Mouse (Mus musculus): ENCODE measurements at regions not wholly inside any gene's neighbourhood (a gene's known extent, or its start where the extent isn't known, plus 50 kb on each side); places are given as distances from the start of the nearest gene placed in this dataset.

DNA sequence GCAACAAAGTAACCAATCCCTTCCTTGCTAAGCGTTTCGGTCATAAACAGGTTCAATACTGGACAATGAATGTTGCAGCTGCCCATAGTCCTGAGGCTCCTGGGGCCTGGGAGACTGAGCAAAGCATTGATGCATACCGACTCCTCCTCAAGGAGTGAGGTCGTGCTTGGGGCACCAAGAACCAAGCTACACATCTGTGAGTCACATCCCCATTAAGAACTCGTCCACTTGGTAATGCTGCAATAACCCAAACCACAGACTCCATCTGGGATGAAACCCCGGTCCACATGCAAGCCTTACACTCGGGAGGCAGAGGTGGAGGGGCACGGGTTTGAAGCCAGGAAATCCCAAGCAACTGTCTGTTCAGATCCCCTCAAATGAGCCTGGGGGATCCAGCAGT is 85.3 kb upstream of the Ctnnb1 start:
- no peaks in the 10 kb centered on the region for H3K27me3 ChIP-seq
- no peak overlapping the region for H3K4me2 ChIP-seq (replicated peaks)
- no peaks in the 10 kb centered on the region for H3K36me3 ChIP-seq
- ATAC-seq (replicated peaks): no peak
- no peak overlapping the region for H3K27ac ChIP-seq (replicated peaks)
- no peaks in the 10 kb centered on the region for H3K9me3 ChIP-seq
- no peak overlapping the region for H3K9ac ChIP-seq (replicated peaks)
- H3K4me3 ChIP-seq: no peak overlapping the region
- WGBS: 81% methylated on average over 8 of the region's 8 CpGs
- H3K4me1 ChIP-seq: no peaks in the 10 kb centered on the region

DNA sequence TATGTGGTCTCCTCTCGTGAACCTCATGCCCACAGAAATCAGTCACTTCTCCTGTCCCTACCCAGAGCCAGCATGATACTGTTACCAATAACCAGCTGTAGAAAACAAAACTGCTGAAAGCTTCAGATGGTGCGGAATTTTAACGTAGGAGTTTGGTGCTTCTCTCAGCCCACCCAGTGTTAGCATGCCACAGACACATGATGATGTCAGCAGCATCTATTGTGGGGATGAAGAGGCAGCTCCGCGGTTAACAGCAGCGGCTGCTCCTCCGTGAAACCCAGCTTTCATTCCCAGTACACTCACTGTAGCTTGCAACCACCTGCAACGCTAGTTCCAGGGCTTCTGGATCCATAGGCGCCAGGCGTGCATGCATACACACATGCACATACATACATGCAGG is 83.5 kb upstream of the Ctnnb1 start:
- WGBS: 66% methylated on average over 10 of the region's 10 CpGs

DNA sequence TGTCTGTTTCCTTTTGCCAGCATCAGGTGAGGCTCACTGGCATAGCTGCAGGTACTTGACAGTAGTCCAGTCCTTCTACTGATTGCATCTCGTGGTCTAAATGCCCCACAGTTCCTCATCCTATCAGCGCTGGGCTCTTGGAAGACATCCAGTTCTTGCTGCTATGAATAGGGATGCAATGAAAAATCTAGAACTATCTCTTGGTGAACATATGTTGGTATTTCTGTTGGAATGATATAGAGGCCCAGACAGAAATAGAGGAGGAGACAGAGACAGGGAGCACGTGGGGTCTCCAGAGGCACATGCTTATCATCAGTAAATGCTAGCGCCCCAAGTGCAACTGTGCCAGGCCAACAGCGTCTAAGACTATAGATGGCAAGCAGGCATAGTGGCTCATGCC is 81.4 kb upstream of the Ctnnb1 start:
- Histone ChIP-seq H3K4me3 (no peak overlapping the region), H3K27ac (replicated peaks) (no peak overlapping the region), H3K27me3 (no peaks in the 10 kb centered on the region), H3K9me3 (no peaks in the 10 kb centered on the region), H3K4me1 (no peaks in the 10 kb centered on the region; the same call in 1 of the 2 replicates), H3K4me2 (replicated peaks) (no peak overlapping the region), H3K36me3 (no peaks in the 10 kb centered on the region), H3K9ac (replicated peaks) (no peak overlapping the region)
- no peak for ATAC-seq (replicated peaks)
- WGBS: 83% methylated on average over 5 of the region's 5 CpGs

More for the DNA sequence above, 83.5 kb upstream of the Ctnnb1 start:
- Histone ChIP-seq H3K36me3 (no peaks in the 10 kb centered on the region), H3K4me2 (replicated peaks) (no peak overlapping the region), H3K9ac (replicated peaks) (no peak overlapping the region), H3K27ac (replicated peaks) (no peak overlapping the region), H3K4me1 (no peaks in the 10 kb centered on the region), H3K4me3 (no peak overlapping the region), H3K27me3 (no peaks in the 10 kb centered on the region), H3K9me3 (no peaks in the 10 kb centered on the region)
- ATAC-seq (replicated peaks): no peak

DNA sequence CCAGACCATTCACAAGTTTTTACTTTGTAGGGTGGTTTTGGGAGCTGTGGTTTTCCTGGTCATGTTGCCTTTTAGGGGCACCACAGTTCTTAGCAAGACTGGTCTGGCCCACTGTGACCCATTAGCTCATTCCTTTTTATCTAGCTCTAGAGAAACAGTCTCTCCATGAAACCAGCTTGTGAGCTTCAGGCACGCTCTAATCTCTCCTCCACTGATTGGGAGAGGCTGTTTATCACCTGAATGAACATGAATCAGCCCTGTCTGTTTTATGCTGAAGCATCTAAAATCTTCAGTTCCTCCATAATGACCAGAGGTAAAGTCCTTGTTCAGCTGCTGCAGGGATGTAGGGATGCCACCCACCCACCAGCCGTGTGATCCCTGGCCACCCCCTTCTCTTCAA is 80.1 kb upstream of the Ctnnb1 start:
- Histone ChIP-seq H3K27ac (replicated peaks) (no peak overlapping the region), H3K36me3 (no peaks in the 10 kb centered on the region), H3K4me2 (replicated peaks) (no peak overlapping the region), H3K4me1 (no peaks in the 10 kb centered on the region; the same call in 1 of the 2 replicates), H3K9me3 (no peaks in the 10 kb centered on the region), H3K9ac (replicated peaks) (no peak overlapping the region), H3K4me3 (no peak overlapping the region), H3K27me3 (no peaks in the 10 kb centered on the region)
- ATAC-seq (replicated peaks): no peak
- WGBS: 38% methylated on average over 2 of the region's 2 CpGs

- H3K4me2 ChIP-seq (replicated peaks): no peak overlapping the region
- WGBS: 88% methylated on average over 5 of the region's 5 CpGs
These were observed 78.9 kb upstream of the Ctnnb1 start for GRCm38 (mm10) chr9:120850092-120850491.

DNA sequence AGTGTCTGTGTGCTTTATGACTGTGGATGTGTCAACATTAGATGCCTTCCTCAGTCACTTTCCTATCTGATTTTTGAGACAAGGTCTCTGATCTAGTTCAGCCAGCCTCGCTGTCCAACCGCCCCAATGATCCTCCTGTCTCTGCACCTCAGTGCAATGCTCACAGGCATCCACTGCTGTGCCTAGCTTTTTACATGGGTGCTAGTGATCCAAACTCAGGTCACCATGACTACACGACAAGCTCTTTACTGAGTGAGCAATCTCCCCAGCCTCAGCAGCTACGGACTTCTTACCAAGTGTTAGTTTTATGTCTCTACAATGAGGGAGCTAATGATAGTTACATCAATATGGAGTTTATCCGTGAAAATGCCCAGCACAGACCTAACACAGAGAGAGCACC is 77.1 kb upstream of the Ctnnb1 start:
- Histone ChIP-seq H3K27me3 (no peaks in the 10 kb centered on the region), H3K27ac (replicated peaks) (no peak overlapping the region), H3K9ac (replicated peaks) (no peak overlapping the region), H3K36me3 (no peaks in the 10 kb centered on the region), H3K4me1 (peaks cover 14% of the 10 kb centered on the region), H3K9me3 (no peaks in the 10 kb centered on the region), H3K4me2 (replicated peaks) (no peak overlapping the region), H3K4me3 (no peak overlapping the region)
- ATAC-seq (replicated peaks): no peak
- 90% methylated on average over 5 of the region's 5 CpGs for WGBS

More at GRCm38 (mm10) chr9:120850092-120850491, 78.9 kb upstream of the Ctnnb1 start:
- H3K27ac ChIP-seq (replicated peaks): no peak overlapping the region
- no peaks in the 10 kb centered on the region for H3K27me3 ChIP-seq
- ATAC-seq (replicated peaks): no peak
- H3K4me3 ChIP-seq: no peak overlapping the region
- peaks cover 5% of the 10 kb centered on the region for H3K4me1 ChIP-seq
- H3K9ac ChIP-seq (replicated peaks): no peak overlapping the region
- H3K36me3 ChIP-seq: no peaks in the 10 kb centered on the region
- no peaks in the 10 kb centered on the region for H3K9me3 ChIP-seq

- no peaks in the 10 kb centered on the region for H3K9me3 ChIP-seq
- peaks cover 14% of the 10 kb centered on the region for H3K4me1 ChIP-seq
- WGBS: 76% methylated on average over 6 of the region's 6 CpGs
- no peak for ATAC-seq (replicated peaks)
- H3K27me3 ChIP-seq: no peaks in the 10 kb centered on the region
- H3K9ac ChIP-seq (replicated peaks): no peak overlapping the region
- H3K36me3 ChIP-seq: no peaks in the 10 kb centered on the region
- no peak overlapping the region for H3K4me3 ChIP-seq
- peak overlapping the region; percentile 41; the same call in 1 of the 2 replicates for H3K27ac ChIP-seq (replicated peaks)
- no peak overlapping the region for H3K4me2 ChIP-seq (replicated peaks)
These were observed 76.4 kb upstream of the Ctnnb1 start for GRCm38 (mm10) chr9:120852572-120852971.

GRCm38 (mm10) chr9:120853032-120853597 is 75.9 kb upstream of the Ctnnb1 start:
- H3K9ac ChIP-seq (replicated peaks): no peak overlapping the region
- H3K27me3 ChIP-seq: no peaks in the 10 kb centered on the region
- no peaks in the 10 kb centered on the region for H3K9me3 ChIP-seq
- H3K4me2 ChIP-seq (replicated peaks): no peak overlapping the region
- H3K4me1 ChIP-seq: peaks cover 14% of the 10 kb centered on the region
- H3K4me3 ChIP-seq: no peak overlapping the region
- no peak for ATAC-seq (replicated peaks)
- 0 out of 2 replicates have a peak overlapping the region, but pooled peaks have one; percentile 41 for H3K27ac ChIP-seq (replicated peaks)
- no peaks in the 10 kb centered on the region for H3K36me3 ChIP-seq
- 88% methylated on average over 8 of the region's 8 CpGs for WGBS

DNA sequence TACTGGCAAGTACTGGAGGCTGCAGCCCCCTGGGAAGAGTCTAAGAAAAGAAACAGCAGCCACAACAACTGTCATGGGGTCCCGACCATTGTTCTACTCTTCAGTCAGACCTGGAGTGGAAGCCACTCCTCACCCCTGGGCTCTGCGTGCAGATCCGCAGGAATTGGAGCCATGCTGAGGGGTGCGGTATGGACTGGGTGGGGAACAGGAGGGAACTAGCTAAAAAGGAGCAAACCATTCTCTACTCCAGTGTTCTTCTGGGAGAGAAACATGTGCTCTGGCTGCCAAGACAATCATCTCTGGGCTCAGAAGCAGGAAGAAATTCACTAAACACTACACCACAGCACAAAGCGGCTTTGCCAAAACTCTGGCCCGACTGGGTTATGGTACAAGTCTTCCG is 74.7 kb upstream of the Ctnnb1 start:
- ATAC-seq (replicated peaks): no peak
- WGBS: 58% methylated on average over 7 of the region's 7 CpGs

DNA sequence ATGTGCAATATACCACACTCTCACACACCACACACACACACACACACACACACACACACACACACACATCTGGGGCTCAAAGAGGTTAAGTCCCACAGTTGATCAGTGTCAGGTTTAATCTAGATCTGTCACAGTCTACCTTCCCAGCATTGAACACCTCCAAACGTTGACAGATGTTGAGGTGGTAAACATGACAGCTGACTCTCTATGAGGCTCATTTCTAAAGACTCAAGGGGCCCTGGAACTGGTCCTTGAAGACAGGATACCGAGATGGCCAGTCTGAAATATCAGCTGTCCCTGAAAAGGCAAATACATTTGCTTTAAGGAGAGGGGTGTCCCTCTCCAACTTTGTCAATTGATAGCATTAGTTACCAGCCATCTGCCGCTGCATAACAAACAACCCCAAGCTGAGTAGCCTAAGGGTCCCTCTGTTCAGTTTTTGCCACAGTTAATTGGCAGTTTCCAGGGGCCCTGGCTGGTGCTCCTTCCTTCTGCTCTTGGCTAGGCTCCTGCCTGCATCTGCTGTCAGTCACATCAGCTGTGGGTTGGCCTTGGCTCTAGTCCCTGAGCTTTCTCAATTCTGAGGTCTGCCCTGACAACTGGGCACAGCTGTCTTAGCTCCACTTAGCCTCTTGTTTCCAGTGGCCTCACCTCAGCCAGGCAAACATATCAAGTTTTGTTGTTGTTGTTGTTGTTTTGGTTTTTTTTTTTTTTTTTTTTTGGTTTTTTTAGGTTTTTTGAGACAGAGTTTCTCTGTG is 73.5 kb upstream of the Ctnnb1 start:
- no peak overlapping the region for H3K4me3 ChIP-seq
- no peak overlapping the region for H3K4me2 ChIP-seq (replicated peaks)
- ATAC-seq (replicated peaks): peak; percentile 91
- H3K27me3 ChIP-seq: no peaks in the 10 kb centered on the region
- 17% methylated on average over 3 of the region's 3 CpGs for WGBS
- H3K9me3 ChIP-seq: no peaks in the 10 kb centered on the region
- no peak overlapping the region for H3K9ac ChIP-seq (replicated peaks)
- H3K27ac ChIP-seq (replicated peaks): peak overlapping the region; percentile 46
- H3K4me1 ChIP-seq: peaks cover 14% of the 10 kb centered on the region
- H3K36me3 ChIP-seq: no peaks in the 10 kb centered on the region

More for the DNA sequence above, 74.7 kb upstream of the Ctnnb1 start:
- no peak overlapping the region for H3K4me3 ChIP-seq
- H3K36me3 ChIP-seq: no peaks in the 10 kb centered on the region
- peaks cover 14% of the 10 kb centered on the region for H3K4me1 ChIP-seq
- H3K4me2 ChIP-seq (replicated peaks): no peak overlapping the region
- no peaks in the 10 kb centered on the region for H3K9me3 ChIP-seq
- peak overlapping the region; percentile 46; the same call in 1 of the 2 replicates for H3K27ac ChIP-seq (replicated peaks)
- H3K9ac ChIP-seq (replicated peaks): no peak overlapping the region
- no peaks in the 10 kb centered on the region for H3K27me3 ChIP-seq

GRCm38 (mm10) chr9:120857849-120858510 is 71.0 kb upstream of the Ctnnb1 start:
- H3K9me3 ChIP-seq: no peaks in the 10 kb centered on the region
- H3K27ac ChIP-seq (replicated peaks): no peak overlapping the region
- 93% methylated on average over 6 of the region's 6 CpGs for WGBS
- no peaks in the 10 kb centered on the region for H3K27me3 ChIP-seq
- H3K36me3 ChIP-seq: no peaks in the 10 kb centered on the region
- peaks cover 32% of the 10 kb centered on the region for H3K4me1 ChIP-seq
- H3K9ac ChIP-seq (replicated peaks): no peak overlapping the region
- no peak for ATAC-seq (replicated peaks)
- no peak overlapping the region for H3K4me2 ChIP-seq (replicated peaks)
- no peak overlapping the region for H3K4me3 ChIP-seq

- Histone ChIP-seq H3K9me3 (no peaks in the 10 kb centered on the region), H3K27ac (replicated peaks) (peak overlapping the region; percentile 21; the same call in 1 of the 2 replicates), H3K9ac (replicated peaks) (no peak overlapping the region), H3K4me1 (peaks cover 28% of the 10 kb centered on the region), H3K27me3 (no peaks in the 10 kb centered on the region), H3K4me2 (replicated peaks) (no peak overlapping the region), H3K4me3 (no peak overlapping the region), H3K36me3 (no peaks in the 10 kb centered on the region)
- WGBS: 18% methylated on average over 8 of the region's 8 CpGs
- ATAC-seq (replicated peaks): no peak; the same call in 1 of the 2 replicates
These were observed 67.9 kb upstream of the Ctnnb1 start for GRCm38 (mm10) chr9:120860969-120861595.

Data from forebrain, embryonic 15.5 days (tissue).